Mouse (Mus musculus): Measurements from ENCODE around the gene Sbno2. TPM values are rescaled to one million over a fixed set of nuclear protein-coding genes. Genes with fewer than 3 reads are reported as not detected.
A peak's percentile ranks its signal among the peaks of the same experiment; 100 is the strongest.
"Not testable (repeated sequence)": the region's sequence is repeated elsewhere in the genome, so short reads cannot be mapped to it uniquely, and the experiment has no call there.

Sbno2 gene
- polyA plus RNA-seq, 1 experiment from 2014 or later: 10.7 TPM

- Histone ChIP-seq H3K9me3 (ENCODE audit: control insufficient read depth, low read length) (no peaks in the 10 kb centered on the region), H3K9ac (ENCODE audit: low read length) (no peak overlapping the region), H3K4me3 (ENCODE audit: low read depth, low read length) (no peak overlapping the region), H3K4me2 (replicated peaks; ENCODE audit: low read depth) (no peak overlapping the region), H3K4me1 (replicated peaks; ENCODE audit: control insufficient read depth, insufficient read depth) (no peaks in the 10 kb centered on the region; the same call in 1 of the 2 replicates), H3K27me3 (ENCODE audit: control insufficient read depth, insufficient read depth, low read length) (no peaks in the 10 kb centered on the region), H3K27ac (replicated peaks) (0 out of 2 replicates have a peak overlapping the region, but pooled peaks have one; percentile 8), H3K36me3 (ENCODE audit: control insufficient read depth, insufficient read depth, low read length) (no peaks in the 10 kb centered on the region)
- no peak for TF ChIP-seq CTCF (IDR thresholded peaks at IDR 0.05; ENCODE audit: low read depth)
- DNase-seq (ENCODE audit: low spot score): no peak
- no peak for ATAC-seq (ENCODE audit: low FRiP score, low TSS enrichment)
- 36% methylated on average over 5 of the region's 5 CpGs for WGBS
Measured at GRCm38 (mm10) chr10:80048396-80048795, 57.0 kb downstream of the Sbno2 start.

GRCm38 (mm10) chr10:80047041-80047565 lies 58.3 kb downstream of the Sbno2 start, which contains the start of gene Gpx4:
Gene Gpx4 (plus strand): TSS chr10:80047166.
- H3K9ac ChIP-seq (ENCODE audit: low read length): 0 out of 2 replicates have a peak within 1 kb of the TSS, but pooled peaks have one; percentile 8
- H3K4me3 ChIP-seq (ENCODE audit: low read depth, low read length): no peak within 1 kb of the TSS
- WGBS: 65% methylated on average over 9 of the region's 9 CpGs
- H3K4me2 ChIP-seq (replicated peaks; ENCODE audit: low read depth): no peak within 1 kb of the TSS
- no peaks in the 10 kb centered on the region for H3K9me3 ChIP-seq (ENCODE audit: control insufficient read depth, low read length)
- no peaks in the 10 kb centered on the region; the same call in 1 of the 2 replicates for H3K4me1 ChIP-seq (replicated peaks; ENCODE audit: control insufficient read depth, insufficient read depth)
- H3K27me3 ChIP-seq (ENCODE audit: control insufficient read depth, insufficient read depth, low read length): no peaks in the 10 kb centered on the region
- DNase-seq (ENCODE audit: low spot score) (no peak), ATAC-seq (ENCODE audit: low FRiP score, low TSS enrichment) (no peak)
- no peaks in the 10 kb centered on the region for H3K36me3 ChIP-seq (ENCODE audit: control insufficient read depth, insufficient read depth, low read length)
- no peak within 1 kb of the TSS for H3K27ac ChIP-seq (replicated peaks)
- TF ChIP-seq EP300 (optimal IDR thresholded peaks at IDR 0.05) (no peak), CTCF (IDR thresholded peaks at IDR 0.05; ENCODE audit: low read depth) (no peak)

- H3K4me1 ChIP-seq (replicated peaks; ENCODE audit: control insufficient read depth, insufficient read depth): no peaks in the 10 kb centered on the region
- no peak overlapping the region for H3K4me2 ChIP-seq (replicated peaks; ENCODE audit: low read depth)
- H3K36me3 ChIP-seq (ENCODE audit: control insufficient read depth, insufficient read depth, low read length): no peaks in the 10 kb centered on the region
- no peaks in the 10 kb centered on the region for H3K27me3 ChIP-seq (ENCODE audit: control insufficient read depth, insufficient read depth, low read length)
- ATAC-seq (ENCODE audit: low FRiP score, low TSS enrichment) (no peak), DNase-seq (ENCODE audit: low spot score) (no peak)
- WGBS: 87% methylated on average over 5 of the region's 5 CpGs
- TF ChIP-seq EP300 (optimal IDR thresholded peaks at IDR 0.05): no peak
- no peak overlapping the region for H3K9ac ChIP-seq (ENCODE audit: low read length)
- no peak overlapping the region for H3K4me3 ChIP-seq (ENCODE audit: low read depth, low read length)
- no peaks in the 10 kb centered on the region for H3K9me3 ChIP-seq (ENCODE audit: control insufficient read depth, low read length)
- no peak overlapping the region for H3K27ac ChIP-seq (replicated peaks)
Measured at GRCm38 (mm10) chr10:80045766-80046165, 59.6 kb downstream of the Sbno2 start.

- not testable (repeated sequence) for H3K36me3 ChIP-seq (ENCODE audit: control insufficient read depth, insufficient read depth, low read length); H3K4me3 ChIP-seq (ENCODE audit: low read depth, low read length); H3K4me1 ChIP-seq (replicated peaks; ENCODE audit: control insufficient read depth, insufficient read depth); ATAC-seq (ENCODE audit: low FRiP score, low TSS enrichment); H3K9me3 ChIP-seq (ENCODE audit: control insufficient read depth, low read length); H3K4me2 ChIP-seq (replicated peaks; ENCODE audit: low read depth); DNase-seq (ENCODE audit: low spot score); H3K27me3 ChIP-seq (ENCODE audit: control insufficient read depth, insufficient read depth, low read length); H3K9ac ChIP-seq (ENCODE audit: low read length); H3K27ac ChIP-seq (replicated peaks)
- 82% methylated on average over 2 of the region's 4 CpGs for WGBS
Measured at GRCm38 (mm10) chr10:80045364-80045763, 60.0 kb downstream of the Sbno2 start.

GRCm38 (mm10) chr10:80044087-80044486 lies 61.3 kb downstream of the Sbno2 start:
- H3K4me2 ChIP-seq (replicated peaks; ENCODE audit: low read depth): no peak overlapping the region
- TF ChIP-seq EP300 (optimal IDR thresholded peaks at IDR 0.05): no peak
- TF ChIP-seq CTCF (IDR thresholded peaks at IDR 0.05; ENCODE audit: low read depth): no peak
- ATAC-seq (ENCODE audit: low FRiP score, low TSS enrichment) (no peak), DNase-seq (ENCODE audit: low spot score) (no peak)
- 66% methylated on average over 4 of the region's 4 CpGs for WGBS
- no peaks in the 10 kb centered on the region for H3K9me3 ChIP-seq (ENCODE audit: control insufficient read depth, low read length)
- no peak overlapping the region for H3K27ac ChIP-seq (replicated peaks)
- no peak overlapping the region for H3K9ac ChIP-seq (ENCODE audit: low read length)
- H3K36me3 ChIP-seq (ENCODE audit: control insufficient read depth, insufficient read depth, low read length): no peaks in the 10 kb centered on the region
- no peak overlapping the region for H3K4me3 ChIP-seq (ENCODE audit: low read depth, low read length)
- no peaks in the 10 kb centered on the region for H3K27me3 ChIP-seq (ENCODE audit: control insufficient read depth, insufficient read depth, low read length)
- no peaks in the 10 kb centered on the region for H3K4me1 ChIP-seq (replicated peaks; ENCODE audit: control insufficient read depth, insufficient read depth)

GRCm38 (mm10) chr10:80041409-80042060 lies 63.8 kb downstream of the Sbno2 start:
- not testable (repeated sequence) for DNase-seq (ENCODE audit: low spot score); H3K4me3 ChIP-seq (ENCODE audit: low read depth, low read length); H3K27me3 ChIP-seq (ENCODE audit: control insufficient read depth, insufficient read depth, low read length); H3K4me2 ChIP-seq (replicated peaks; ENCODE audit: low read depth); H3K36me3 ChIP-seq (ENCODE audit: control insufficient read depth, insufficient read depth, low read length); H3K4me1 ChIP-seq (replicated peaks; ENCODE audit: control insufficient read depth, insufficient read depth); ATAC-seq (ENCODE audit: low FRiP score, low TSS enrichment); H3K27ac ChIP-seq (replicated peaks); H3K9ac ChIP-seq (ENCODE audit: low read length); H3K9me3 ChIP-seq (ENCODE audit: control insufficient read depth, low read length)
- 90% methylated on average over 7 of the region's 8 CpGs for WGBS

Data from stomach, postnatal 0 days (tissue).